Mouse (Mus musculus) heart, adult 18-20 months (tissue): ENCODE results near the gene Sipa1l1. TPM values are rescaled to one million over a fixed set of nuclear protein-coding genes. Genes with fewer than 3 reads are reported as not detected.

Source experiments
- DNase-seq, 2 experiments: peaks; one replicate each; pipeline ENCODE4 v3.0.0; 2021 to 2022; ENCODE audit warnings: mixed read lengths in 1 of 2
- total RNA-seq, 2 experiments: library from RNA; stranded (reverse); gene quantifications; 2 replicates each; pipeline ENCODE4 v1.2.3; 2021

The Sipa1l1 gene
- total RNA-seq, 2 experiments from 2014 or later: 8.4 to 10.5 TPM

GRCm38 (mm10) chr12:82208611-82209010 is 39.5 kb downstream of the Sipa1l1 start:
- no peak for DNase-seq

DNA sequence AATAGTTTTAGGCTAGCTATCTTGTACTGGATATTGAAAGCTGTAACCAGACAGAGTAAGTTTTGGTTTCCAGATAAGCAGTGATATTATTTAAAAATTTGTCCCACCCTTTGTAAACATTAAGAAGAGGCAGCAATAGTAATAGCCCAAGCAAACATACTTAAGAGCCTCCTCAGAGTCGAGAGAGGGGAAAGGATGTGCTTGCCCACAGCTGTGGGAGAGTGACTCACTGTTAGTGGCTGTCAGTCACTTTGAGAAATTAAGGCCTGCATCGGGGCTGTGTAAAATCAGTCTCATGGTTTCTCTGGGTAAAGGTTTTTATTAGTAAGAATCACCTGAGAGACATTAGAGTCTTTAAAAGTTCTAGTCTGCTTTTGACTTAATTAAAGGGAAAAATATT is 40.6 kb downstream of the Sipa1l1 start:
- DNase-seq: no peak

DNA sequence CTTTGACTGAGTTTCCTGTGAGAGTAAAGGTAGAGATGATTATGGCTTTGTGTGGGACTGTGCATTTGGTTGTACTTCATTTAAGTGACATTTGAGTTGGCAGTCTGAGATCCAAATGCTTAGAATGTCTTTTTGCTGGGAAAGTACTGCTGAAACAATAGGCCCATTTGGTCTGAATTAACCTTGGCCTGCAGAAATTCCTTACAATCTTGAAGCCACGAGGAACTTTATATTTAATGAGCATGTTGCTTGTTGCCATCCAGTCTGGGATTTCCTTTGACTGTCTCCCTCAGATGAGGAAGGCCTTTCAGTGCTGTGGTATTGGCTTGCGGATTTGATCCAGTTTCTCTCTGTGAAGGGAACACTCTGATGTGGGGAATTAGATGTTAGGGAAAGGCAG is 43.9 kb downstream of the Sipa1l1 start:
- DNase-seq: no peak

- DNase-seq: no peak
These were observed 45.8 kb downstream of the Sipa1l1 start for GRCm38 (mm10) chr12:82214916-82215315.

- no peak for DNase-seq
These were observed 47.9 kb downstream of the Sipa1l1 start for GRCm38 (mm10) chr12:82216801-82217553.

GRCm38 (mm10) chr12:82218201-82218600 is 49.1 kb downstream of the Sipa1l1 start:
- no peak for DNase-seq

- DNase-seq: no peak
These were observed 51.4 kb downstream of the Sipa1l1 start for GRCm38 (mm10) chr12:82220367-82221089.

- DNase-seq: no peak
These were observed 54.2 kb downstream of the Sipa1l1 start for GRCm38 (mm10) chr12:82223126-82223815.

- DNase-seq: no peak
These were observed 55.7 kb downstream of the Sipa1l1 start for GRCm38 (mm10) chr12:82224848-82225247.

DNA sequence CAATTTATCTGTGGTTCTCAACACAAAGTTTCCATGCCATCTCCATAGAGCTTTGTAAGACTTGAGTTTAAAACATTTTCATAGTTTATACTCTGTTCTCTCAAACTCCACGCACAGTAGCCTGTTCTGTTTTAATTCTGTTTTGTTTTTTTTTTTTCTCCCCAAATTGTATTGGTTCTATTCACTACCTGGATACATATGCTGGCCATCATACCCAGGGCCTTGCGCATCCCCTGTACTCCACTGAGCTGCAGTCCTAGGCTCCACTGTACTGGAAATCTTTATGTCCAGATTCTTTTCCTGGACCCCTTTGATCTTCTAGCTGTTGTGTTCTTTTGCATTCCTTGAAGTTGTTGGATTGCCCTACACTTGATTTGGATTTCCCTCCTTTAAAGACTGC is 56.2 kb downstream of the Sipa1l1 start:
- DNase-seq: no peak

DNA sequence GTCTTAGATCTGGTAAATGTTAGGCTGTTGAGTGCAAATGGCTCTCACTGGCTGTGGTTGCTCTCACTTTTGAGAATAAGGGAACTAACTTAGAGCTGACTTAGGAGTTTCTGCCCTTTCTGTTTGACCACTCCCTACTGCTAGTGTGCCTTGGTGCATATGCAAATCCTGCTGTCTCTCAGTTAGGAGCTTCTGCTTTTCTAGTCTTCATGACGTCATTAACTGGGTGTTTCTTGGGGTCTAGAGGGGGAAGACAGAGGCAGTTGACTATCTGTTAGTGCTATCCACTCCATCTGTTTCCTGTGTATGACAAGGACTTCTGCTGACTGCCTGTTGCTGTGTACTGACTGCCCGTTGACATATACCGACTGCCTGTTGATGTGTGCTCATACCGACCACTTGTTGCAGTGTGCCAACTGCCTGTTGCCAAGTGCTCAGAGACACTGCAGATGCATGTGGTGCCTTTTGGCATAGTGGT is 56.7 kb downstream of the Sipa1l1 start:
- DNase-seq: peak in 1 of 2 experiments; percentile 72

DNA sequence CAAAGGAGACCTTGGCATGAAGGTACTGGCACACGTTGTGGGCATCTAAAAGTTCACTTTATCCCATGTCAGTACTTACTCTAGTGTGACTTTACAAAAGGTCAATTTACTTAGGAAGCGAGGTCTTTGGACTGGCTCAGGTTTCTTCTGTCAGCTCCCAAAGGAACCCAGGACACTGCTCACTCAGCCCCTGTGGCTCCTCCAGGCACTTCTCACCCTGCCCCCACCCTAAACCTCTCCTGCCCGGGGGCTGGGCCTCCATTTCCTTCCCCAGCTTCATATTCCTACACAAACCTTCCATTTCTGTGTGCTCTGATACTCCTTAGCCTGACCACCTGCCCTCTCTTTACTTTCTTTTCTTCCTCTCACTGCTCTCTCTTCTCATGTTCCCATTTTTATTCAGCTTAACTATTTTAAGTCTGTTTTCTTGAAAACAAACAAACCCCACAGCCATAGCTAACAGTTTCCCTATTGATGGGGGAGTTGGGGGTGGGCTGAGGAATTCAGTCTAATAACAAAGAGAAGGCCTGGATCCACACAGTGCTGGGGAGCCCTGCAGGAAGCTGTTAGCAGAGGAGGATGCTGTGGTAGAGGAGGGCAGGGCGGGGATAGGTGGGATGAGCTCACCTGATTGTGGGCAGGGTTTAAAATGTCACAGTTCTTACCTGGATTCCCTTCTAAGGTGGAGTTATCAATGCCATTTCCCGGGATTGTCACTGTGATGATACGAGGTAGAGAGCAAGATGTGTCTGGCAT is 57.4 kb downstream of the Sipa1l1 start:
- no peak for DNase-seq

- no peak for DNase-seq
These were observed 61.0 kb downstream of the Sipa1l1 start for GRCm38 (mm10) chr12:82230127-82230526.

DNA sequence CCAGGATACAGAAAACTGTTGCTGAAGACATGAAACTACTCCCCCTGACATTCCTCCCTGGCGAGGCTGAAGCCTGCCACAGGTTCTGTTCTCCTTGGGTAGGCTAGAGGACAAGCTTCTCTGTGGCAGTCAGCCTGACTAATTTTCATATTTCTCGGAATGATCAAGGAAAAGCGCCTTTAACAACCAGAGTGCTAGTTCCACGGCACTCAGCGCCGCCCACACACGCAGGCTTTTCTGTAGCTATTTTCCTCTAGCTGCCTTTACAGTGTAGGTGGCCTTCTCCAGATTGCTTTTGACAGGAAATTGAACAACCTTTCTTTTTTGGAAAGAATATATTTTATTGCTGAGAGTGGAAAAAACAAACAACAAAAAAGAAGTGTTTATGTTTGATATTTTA is 62.1 kb downstream of the Sipa1l1 start:
- no peak for DNase-seq

- no peak for DNase-seq
These were observed 64.1 kb downstream of the Sipa1l1 start for GRCm38 (mm10) chr12:82233177-82233576.

- no peak for DNase-seq
These were observed 65.5 kb downstream of the Sipa1l1 start for GRCm38 (mm10) chr12:82234463-82235223.

DNA sequence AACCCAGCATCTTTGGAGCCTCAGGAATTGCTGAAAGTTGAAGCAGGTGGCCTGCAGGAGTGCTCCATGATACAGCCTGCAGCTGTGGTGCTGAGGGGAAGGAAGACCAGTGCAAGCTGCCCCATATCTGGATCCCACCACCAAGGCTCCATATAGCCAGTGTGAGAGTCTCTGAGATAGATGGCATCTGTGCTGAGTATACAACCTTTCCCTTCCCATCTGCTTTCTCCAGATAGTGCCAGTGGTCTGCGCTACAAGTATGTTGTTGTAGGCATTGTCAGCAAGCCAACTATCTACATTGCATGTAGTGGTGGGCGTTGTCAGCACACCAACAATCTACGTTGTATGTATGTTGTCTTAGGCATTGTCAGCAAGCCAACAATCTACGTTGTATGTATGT is 68.0 kb downstream of the Sipa1l1 start:
- DNase-seq: no peak

DNA sequence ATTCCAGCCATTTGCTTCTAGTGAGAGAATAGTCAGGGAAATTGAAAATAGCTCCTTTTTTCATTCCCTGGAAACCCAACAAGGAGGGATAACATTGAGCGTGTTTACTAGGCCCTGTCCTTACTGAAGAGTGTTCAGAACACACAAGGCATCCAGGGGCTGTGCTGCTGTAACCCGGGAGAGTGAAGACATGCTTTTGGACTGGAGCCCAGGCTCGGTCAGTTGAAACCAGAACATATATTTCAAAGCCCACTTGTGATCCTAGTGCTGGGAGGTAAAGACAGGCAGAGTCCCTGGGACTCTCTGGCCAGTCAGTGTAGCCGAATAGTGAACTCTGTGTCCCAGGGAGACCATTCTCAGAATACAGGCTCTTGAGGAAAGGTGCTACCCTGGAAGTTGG is 68.8 kb downstream of the Sipa1l1 start:
- DNase-seq: no peak

GRCm38 (mm10) chr12:82240674-82241073 is 71.6 kb downstream of the Sipa1l1 start:
- DNase-seq: no peak

DNA sequence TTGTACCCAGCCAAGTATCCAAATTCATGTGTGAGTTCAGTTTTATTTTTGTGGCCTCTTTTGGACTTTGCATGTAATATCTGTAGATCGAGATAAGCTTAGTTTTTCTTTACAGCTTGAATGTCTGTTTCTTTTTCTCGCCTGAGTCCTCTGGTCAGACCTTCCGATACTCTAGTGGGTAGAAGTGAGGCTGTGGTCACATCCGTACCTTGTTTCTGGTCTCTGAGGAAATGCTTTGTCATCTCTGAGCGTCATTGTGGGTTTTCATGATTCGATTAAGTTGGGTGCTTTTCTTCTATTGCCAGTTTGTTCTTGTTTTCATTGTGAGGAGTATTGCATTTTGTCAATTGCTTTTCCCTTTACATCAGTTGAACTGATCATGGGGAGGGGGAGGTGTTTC is 76.1 kb downstream of the Sipa1l1 start:
- no peak for DNase-seq

- no peak for DNase-seq
These were observed 77.3 kb downstream of the Sipa1l1 start for GRCm38 (mm10) chr12:82246422-82246821.
